Comparison of ENCODE assay signal across 22 mouse cellular contexts in the genomic region with DNA sequence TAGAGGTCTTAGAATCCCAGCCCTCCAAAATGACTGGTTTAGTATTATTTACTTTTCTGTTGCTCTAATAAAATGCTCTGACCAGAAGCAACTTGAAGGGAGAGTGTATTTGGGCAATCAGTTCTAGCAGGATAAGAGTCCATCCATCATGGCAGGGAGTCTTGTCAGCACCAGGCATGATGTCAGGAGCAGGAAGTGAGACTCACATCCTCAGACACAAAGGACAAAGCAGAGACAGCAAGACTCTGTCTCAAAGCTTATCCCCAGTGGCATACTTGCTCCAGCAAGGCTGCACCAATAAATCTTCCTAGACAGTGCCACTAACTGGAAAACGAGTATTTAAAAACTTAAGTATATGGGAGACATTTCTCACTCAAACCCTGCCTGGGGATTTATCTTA. TPM values are rescaled to one million over a fixed set of nuclear protein-coding genes. Genes with fewer than 3 reads are reported as not detected.
DNase-seq lines count a peak whose midpoint lies in the region; TF ChIP-seq lines count a peak whose summit lies in the region.
"Had no signal": no experiment of that assay in that cellular context is flagged by ENCODE, and none has a peak within 500 bp of the region (broad histone marks: within the 10 kb centered on the region; RNA-seq: fewer than 3 reads in every experiment).

No protein-coding gene starts in this region.

- H3K4me1 ChIP-seq in thymus, adult 2 months (replicated peaks; ENCODE audit: control insufficient read depth, insufficient read depth, low read length) = no peaks in the 10 kb centered on the region
- H3K4me1 ChIP-seq: heart, embryonic 13.5 days; midbrain, embryonic 13.5 days; neural tube, embryonic 13.5 days; stomach, embryonic 15.5 days had no signal

- peak; percentile 8 to 12 for DNase-seq in adrenal gland, postnatal 36 days
- DNase-seq in adrenal gland, adult 8-10 months = no peak
- peak; percentile 40 for DNase-seq in kidney, adult 9 months
- DNase-seq in kidney, postnatal 4 days = no peak
- peak; percentile 84 for DNase-seq in 3T3-L1 (ENCODE audit: low read depth, low spot score)
- peak; percentile 7 to 35 for DNase-seq in kidney, postnatal 36 days
- DNase-seq in thymus, adult 2 months = no peak
- DNase-seq: adrenal gland, postnatal 14 days; cerebellum, adult 11-12 months; cerebellum, adult 9-11 months; gastrocnemius, postnatal 36 days; heart, adult 2 months; heart, postnatal 10 days; liver; lung, adult 2 months; thymus, postnatal 14 days had no signal

- no peak overlapping the region for H3K4me3 ChIP-seq in thymus, adult 2 months (ENCODE audit: control insufficient read depth, insufficient read depth, low read length)
- H3K4me3 ChIP-seq: heart, adult 2 months; heart, embryonic 13.5 days; midbrain, embryonic 13.5 days; neural tube, embryonic 13.5 days; stomach, embryonic 15.5 days had no signal

- no peak overlapping the region for H3K27ac ChIP-seq in thymus, adult 2 months (ENCODE audit: control insufficient read depth, insufficient read depth, low read length)
- H3K27ac ChIP-seq: heart, adult 2 months; heart, embryonic 13.5 days; hindbrain, embryonic 14.5 days; liver, embryonic 14.5 days; midbrain, embryonic 13.5 days; neural tube, embryonic 13.5 days; stomach, embryonic 15.5 days had no signal

- 90% methylated on average over 1 of the region's 1 CpGs for WGBS in thymus, adult 2 months

- TF ChIP-seq POLR2A in thymus, adult 2 months (IDR thresholded peaks at IDR 0.05; ENCODE audit: control insufficient read depth, extremely low read depth, insufficient read depth, low read length, poor library complexity) = no peak

- peaks cover 67% of the 10 kb centered on the region for H3K36me3 ChIP-seq in thymus, adult 2 months (ENCODE audit: control insufficient read depth, insufficient read depth, low read length)

- TF ChIP-seq CTCF in thymus, adult 2 months (IDR thresholded peaks at IDR 0.05; ENCODE audit: borderline replicate concordance, control insufficient read depth, extremely low read depth, insufficient read depth, low read length, poor library complexity) = no peak

- no peaks in the 10 kb centered on the region for H3K27me3 ChIP-seq in thymus, adult 2 months (ENCODE audit: control insufficient read depth, insufficient read depth, low read length)
- H3K27me3 ChIP-seq: heart, embryonic 13.5 days; midbrain, embryonic 13.5 days; neural tube, embryonic 13.5 days; stomach, embryonic 15.5 days had no signal

RNA-seq across cellular contexts. Expression of gene Mphosph8, which starts 17.4 kb away (rescaled TPM):
- total RNA-seq in adrenal gland, postnatal 36 days (2021) = 10 to 100 TPM; 26.5 to 32.3 TPM
- total RNA-seq in adrenal gland, adult 8-10 months (2022) = 10 to 100 TPM; 24.7 to 44.6 (median 35.9) TPM
- polyA plus RNA-seq in thymus, adult 2 months (2012; rRNA removed) = 5.3 and 6.9 TPM in 2 replicates

Comparison
In these comparisons a context has a peak if more than half of its experiments do, and no peak if none do; other contexts are left out.
1. DNase-seq: peak in adrenal gland, postnatal 36 days (2 of 2), kidney, adult 9 months (single experiment), 3T3-L1 (single experiment) and kidney, postnatal 36 days (2 of 2); none in adrenal gland, adult 8-10 months (single experiment), kidney, postnatal 4 days (0 of 2) and thymus, adult 2 months (single experiment).